Mouse (Mus musculus): ENCODE measurements at regions not wholly inside any gene's neighbourhood (a gene's known extent, or its start where the extent isn't known, plus 50 kb on each side); places are given as distances from the start of the nearest gene placed in this dataset.

DNA sequence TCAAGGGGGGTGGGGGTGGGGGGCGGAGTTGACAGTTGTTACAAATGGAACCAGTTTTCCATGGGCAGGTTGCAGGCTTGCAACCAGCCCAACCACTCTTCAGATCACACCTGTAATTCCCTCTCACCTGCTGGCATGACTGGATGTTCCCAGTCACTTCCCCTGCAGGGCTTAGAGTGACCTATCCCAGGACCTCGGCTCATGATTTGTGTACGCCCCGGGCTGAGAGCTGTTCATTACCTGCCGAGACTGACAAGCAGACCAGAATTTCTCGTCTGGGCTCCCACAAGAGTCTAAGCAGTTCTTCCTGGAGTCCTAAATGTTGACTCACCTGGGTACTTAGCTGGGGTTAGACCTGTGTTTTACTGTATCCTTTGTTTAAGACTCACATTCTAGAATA is 183.0 kb downstream of the Zfp36l1 start:
- ATAC-seq (replicated peaks; ENCODE audit: insufficient number of reproducible peaks, low FRiP score, low TSS enrichment, poor library complexity, severe bottlenecking) = no peak

GRCm38 (mm10) chr12:79928739-79929380 is 184.0 kb downstream of the Zfp36l1 start:
- ATAC-seq (replicated peaks; ENCODE audit: insufficient number of reproducible peaks, low FRiP score, low TSS enrichment, poor library complexity, severe bottlenecking) = no peak

DNA sequence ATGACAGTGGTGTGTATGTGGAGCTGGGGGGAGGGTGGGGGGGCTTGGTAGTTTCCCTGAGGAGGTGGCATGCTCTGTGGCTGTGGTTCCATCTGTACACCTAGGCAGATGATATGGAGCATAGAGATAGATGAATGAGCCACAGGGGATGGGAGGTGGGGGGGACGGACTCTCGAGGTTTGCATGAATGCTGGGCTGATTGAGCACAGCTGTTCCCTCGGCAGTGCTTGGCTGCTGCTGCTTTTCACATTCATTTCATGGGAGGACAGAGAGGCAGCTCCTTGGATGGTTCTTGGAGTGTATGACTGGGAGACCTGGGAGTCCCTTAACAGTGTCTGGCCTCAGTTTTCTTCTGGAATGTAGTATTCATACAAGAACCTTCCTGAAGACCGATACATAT is 184.5 kb downstream of the Zfp36l1 start:
- no peak for ATAC-seq (replicated peaks; ENCODE audit: insufficient number of reproducible peaks, low FRiP score, low TSS enrichment, poor library complexity, severe bottlenecking)

DNA sequence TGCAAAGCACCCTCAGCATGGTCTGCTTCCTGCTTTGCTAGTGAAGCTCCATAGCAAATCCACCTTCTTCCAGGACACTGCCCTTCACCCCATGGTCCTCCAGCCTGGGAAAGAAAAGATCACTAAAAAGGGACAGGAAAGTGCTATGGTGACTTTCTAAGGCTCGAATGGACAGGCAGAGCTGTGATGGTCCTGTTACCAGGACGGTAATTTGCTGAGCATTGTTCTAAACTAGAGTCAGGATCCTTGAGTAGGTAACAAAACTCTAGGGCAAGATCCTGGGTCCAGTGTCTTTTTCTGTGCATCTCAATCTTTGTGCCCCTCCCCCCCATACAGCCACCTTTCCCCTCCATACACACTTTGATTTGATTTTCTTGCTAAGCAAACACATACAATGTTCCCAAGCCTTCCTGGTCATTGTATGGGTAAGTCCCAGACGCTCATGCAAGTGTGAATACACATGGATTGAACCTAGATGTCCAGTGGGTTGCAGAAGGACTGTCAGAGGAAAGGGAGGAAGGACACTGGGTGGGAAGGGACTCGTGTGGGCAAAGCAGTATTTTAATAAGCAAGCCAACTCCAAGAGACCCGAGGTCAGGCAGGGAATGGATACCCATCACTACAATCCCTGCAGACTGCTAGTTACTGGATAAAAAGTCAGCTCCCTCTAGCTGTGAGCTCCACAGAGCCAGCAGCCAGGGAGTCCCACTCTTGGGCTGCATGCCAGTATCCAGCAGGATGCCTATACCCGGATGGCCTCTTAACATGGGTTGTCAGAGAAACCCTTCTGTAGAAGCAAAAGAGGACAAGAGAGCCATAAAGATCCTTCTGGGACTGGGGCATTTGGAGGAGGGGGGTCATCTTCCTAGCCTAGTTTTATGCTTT is 186.9 kb downstream of the Zfp36l1 start:
- ATAC-seq (replicated peaks; ENCODE audit: insufficient number of reproducible peaks, low FRiP score, low TSS enrichment, poor library complexity, severe bottlenecking) = no peak

- ATAC-seq (replicated peaks; ENCODE audit: insufficient number of reproducible peaks, low FRiP score, low TSS enrichment, poor library complexity, severe bottlenecking) = no peak
Measured at GRCm38 (mm10) chr12:79924921-79925703, 187.7 kb downstream of the Zfp36l1 start.

DNA sequence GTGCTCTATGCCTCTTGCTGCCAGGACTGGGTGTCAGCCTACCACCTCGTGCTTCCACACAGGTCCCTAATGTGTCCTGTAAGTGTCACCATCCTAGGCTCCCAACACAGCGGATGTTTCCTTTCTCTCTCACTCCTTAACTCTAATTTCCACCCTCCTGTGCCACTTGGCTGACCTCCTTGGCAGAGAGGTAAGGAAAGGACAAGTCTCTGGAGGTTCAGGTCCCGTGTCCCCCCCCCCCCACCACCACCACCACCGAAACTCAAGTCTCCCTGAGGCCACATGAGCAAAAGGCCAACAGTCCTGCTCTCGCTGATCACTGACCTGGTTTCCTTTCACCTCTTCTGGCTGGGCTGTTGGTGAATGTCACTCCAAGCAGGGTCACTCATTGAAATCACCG is 189.0 kb downstream of the Zfp36l1 start:
- no peak for ATAC-seq (replicated peaks; ENCODE audit: insufficient number of reproducible peaks, low FRiP score, low TSS enrichment, poor library complexity, severe bottlenecking)

- no peak for ATAC-seq (replicated peaks; ENCODE audit: insufficient number of reproducible peaks, low FRiP score, low TSS enrichment, poor library complexity, severe bottlenecking)
Measured at GRCm38 (mm10) chr12:79921786-79922185, 191.0 kb downstream of the Zfp36l1 start.

DNA sequence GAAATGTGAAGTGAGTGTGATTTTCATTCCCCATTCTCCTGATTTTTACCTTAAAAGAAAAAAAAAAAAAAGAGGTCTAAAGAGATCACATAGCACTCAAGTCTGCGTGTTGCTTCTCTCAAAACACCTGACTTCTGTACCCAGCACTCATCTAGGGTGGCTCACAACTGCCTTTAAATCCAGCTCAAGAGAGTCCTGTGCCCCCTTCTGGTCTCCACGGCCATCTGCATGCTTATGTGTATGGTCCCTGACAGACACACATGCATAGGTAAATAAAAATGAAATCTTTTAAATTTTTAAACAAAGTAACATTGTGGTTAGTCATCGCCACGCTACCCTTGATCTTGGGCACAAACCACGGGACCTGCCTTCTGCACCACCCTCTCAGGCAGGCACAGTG is 193.8 kb downstream of the Zfp36l1 start:
- no peak for ATAC-seq (replicated peaks; ENCODE audit: insufficient number of reproducible peaks, low FRiP score, low TSS enrichment, poor library complexity, severe bottlenecking)

DNA sequence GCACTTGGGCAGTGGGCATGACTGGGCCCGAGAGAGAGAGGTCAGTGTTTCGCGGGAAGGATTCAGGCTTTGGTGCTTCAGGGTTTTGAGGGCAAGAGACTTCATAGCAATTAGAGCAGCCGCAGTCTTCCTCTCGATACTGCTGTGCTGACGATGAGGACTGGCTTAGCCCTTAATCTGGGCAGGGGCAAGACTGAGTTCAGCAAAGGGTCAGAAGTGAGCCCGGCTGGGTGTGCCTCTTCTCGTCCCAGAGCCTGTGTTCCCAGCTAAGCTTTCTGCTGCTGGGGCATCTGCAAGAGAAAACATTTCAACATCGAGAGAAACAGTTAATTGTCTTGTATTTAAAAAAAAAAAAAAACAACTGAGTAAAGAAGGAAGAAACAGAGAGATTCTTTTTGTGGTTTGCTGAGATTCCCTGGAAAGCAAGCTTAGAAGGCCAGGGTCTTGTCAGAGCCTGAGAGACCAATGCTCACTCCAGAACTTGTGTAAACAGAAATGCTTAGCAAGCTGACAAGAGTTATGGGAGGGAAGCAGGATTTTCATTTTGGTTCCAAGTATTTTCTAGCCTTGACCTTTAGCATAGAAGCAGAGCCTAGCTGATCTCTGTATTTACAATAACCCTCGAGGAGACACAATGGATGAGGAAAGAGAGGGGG is 195.1 kb downstream of the Zfp36l1 start:
- ATAC-seq (replicated peaks; ENCODE audit: insufficient number of reproducible peaks, low FRiP score, low TSS enrichment, poor library complexity, severe bottlenecking) = no peak

- ATAC-seq (replicated peaks; ENCODE audit: insufficient number of reproducible peaks, low FRiP score, low TSS enrichment, poor library complexity, severe bottlenecking) = no peak
Measured at GRCm38 (mm10) chr12:79916896-79917633, 195.7 kb downstream of the Zfp36l1 start.

DNA sequence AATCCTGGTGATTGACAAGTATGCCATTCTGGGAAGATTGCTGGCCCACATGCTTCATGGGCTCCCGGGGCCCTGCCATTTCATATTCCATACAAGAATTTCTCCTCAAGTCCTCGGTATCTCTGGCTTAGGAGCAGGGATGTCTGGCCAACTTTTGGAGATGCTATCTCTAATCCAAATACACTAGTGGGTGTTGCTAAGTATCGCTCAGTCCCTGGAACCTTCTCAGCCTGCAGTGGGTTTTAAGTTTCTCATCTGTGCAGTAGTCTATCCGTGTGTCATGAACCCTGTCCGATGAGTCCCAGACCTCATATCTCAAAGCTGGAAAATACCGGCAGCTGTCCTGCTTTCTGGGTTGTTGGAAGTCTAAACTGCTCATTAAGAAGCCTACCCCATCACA is 198.9 kb downstream of the Zfp36l1 start:
- ATAC-seq (replicated peaks; ENCODE audit: insufficient number of reproducible peaks, low FRiP score, low TSS enrichment, poor library complexity, severe bottlenecking) = no peak

DNA sequence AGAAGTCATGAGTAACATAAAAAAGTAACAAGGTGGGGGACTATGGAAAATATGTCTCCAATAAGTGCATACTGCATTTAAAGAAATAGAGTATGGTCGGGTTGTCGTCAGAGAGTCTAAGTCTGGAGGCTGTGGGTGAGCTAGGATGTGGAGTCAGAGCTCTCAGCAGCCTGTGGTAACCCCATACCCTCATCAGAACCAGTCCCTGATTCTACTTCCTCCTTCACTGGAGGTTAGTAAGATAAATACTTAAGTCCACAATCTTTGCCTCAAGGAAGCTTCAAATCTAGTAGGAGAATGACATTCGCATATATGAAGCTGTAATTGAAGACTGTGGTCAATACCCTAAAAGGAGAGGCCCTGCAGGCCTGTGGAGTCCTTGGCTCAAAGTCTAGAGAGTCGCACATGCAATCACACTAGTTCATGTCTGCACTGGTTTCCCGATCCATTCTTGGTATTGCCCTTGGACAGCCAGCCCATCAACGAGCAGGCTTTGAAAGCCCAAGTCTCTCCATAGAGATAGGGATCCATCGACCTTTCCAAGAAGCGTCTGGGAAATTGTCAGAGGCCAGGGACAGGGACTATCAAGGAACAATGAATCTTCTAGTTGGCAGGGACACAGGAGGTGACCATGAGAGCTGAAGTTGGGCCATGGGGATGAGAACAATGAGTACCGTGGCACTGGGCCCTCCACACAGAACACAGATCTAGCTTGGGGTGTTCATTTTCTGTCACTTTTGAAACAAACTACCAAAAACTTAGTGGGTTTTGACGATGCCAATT is 200.3 kb downstream of the Zfp36l1 start:
- no peak for ATAC-seq (replicated peaks; ENCODE audit: insufficient number of reproducible peaks, low FRiP score, low TSS enrichment, poor library complexity, severe bottlenecking)

DNA sequence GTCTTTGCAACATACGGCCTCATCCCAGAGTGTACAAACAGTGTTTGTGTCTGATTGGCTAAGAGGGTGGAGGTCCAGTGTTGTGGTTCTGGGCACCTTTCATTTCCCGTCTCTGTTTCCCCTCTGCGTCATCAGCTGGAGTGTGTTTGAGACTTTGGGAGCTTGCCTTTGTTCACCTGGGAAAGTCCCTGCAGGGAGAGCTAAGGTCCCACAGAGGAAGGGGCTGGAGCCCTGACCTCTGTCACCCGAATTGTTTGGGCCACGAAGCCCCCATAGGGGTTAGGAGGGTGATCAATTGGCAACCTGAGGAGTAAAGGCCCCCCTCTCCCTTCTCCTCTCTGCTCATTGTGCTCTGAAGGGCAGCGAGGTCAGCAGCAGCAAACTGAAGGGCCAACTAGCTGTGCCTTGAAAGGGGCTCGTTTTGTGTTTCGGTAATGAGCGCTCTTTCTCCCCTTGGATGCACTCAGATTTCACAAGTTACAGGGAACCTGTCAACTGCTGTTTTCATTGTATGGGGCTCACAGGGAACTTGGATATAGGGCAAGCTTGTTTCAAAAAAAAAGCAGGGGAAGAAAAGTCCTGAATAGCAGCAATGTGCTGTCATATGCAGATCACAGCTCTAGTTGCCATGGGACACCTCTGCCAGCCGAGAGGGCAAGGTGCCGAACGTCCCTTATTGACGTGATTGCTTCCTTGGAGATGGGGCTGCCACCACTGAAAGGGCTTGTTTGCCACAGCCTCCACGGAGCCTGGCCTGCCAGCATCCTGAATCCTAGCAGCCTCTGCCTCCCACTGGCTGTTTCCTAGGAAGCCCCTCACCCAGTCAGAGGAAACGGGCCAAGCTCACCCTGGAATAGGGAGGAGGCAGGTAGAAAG is 201.7 kb downstream of the Zfp36l1 start:
- ATAC-seq (replicated peaks; ENCODE audit: insufficient number of reproducible peaks, low FRiP score, low TSS enrichment, poor library complexity, severe bottlenecking) = peak; percentile 41

DNA sequence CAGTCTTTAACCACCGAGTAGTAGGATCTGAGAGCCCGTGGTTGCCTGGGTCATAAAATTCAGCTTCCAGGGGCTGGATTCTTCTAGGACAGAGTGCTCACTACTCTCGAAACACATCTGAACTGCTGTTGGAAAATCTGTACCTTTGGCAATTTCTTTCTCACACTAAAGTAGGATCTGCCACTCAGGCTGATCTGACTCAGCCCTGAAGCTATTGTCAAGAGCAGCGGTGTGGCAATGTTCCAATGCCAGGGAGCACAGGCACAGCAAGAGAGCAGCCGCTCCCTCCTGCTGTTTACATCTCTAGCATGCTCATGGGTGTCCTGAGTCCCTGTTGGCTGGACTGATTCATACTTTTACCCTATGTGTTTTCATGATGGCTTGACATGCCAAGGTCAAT is 205.2 kb downstream of the Zfp36l1 start:
- ATAC-seq (replicated peaks; ENCODE audit: insufficient number of reproducible peaks, low FRiP score, low TSS enrichment, poor library complexity, severe bottlenecking) = no peak

DNA sequence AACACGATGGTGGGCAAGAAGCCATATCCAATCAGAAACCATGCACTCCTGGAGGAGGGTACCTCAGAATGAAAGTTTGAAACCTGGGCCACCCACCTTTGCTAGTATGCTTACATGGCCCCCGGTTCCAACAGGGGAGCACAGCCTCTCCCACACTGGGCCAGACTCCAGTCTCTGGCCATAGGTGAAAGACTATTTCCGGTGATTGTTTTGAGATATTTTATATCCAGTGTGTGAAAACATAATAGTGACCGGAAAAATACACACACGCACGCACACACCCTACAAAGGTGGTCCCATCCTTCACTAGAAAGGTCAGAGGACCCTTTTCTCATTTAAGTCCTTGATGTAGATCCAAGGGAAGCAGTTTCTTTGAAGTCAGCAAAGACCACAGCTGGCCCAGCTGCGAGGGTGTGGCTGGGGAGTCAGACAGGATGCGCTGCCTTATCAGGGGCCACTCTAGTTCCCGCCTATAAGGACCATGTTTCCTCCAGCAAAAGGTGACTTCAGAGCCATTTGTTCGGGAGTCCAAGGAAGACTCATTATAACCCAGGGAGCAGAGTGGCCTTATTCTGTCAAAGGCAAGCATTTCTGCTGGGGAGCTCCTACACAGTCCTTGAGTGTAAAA is 206.0 kb downstream of the Zfp36l1 start:
- no peak for ATAC-seq (replicated peaks; ENCODE audit: insufficient number of reproducible peaks, low FRiP score, low TSS enrichment, poor library complexity, severe bottlenecking)

All from monocyte, adult 5-6 weeks (primary cell).